Mouse (Mus musculus) testis, adult 2 months (tissue): ENCODE measurements at regions not wholly inside any gene's neighbourhood (a gene's known extent, or its start where the extent isn't known, plus 50 kb on each side); places are given as distances from the start of the nearest gene placed in this dataset.

Experiments used
- CTCF ChIP-seq: fragments of 200-500 bp; IDR thresholded peaks from 2 replicates; pipeline ENCODE4 v1.5.1; 2012; ENCODE audit warnings: low read depth, mild to moderate bottlenecking, inconsistent platforms, low read length, moderate library complexity; ENCODE audit not compliant: control insufficient read depth, insufficient read depth, insufficient replicate concordance
- POLR2A ChIP-seq: fragments of 200-500 bp; IDR thresholded peaks from 2 replicates; pipeline ENCODE4 v1.6.1; 2012; ENCODE audit warnings: low read depth, mild to moderate bottlenecking, inconsistent platforms, low read length, moderate library complexity; ENCODE audit not compliant: control insufficient read depth

DNA sequence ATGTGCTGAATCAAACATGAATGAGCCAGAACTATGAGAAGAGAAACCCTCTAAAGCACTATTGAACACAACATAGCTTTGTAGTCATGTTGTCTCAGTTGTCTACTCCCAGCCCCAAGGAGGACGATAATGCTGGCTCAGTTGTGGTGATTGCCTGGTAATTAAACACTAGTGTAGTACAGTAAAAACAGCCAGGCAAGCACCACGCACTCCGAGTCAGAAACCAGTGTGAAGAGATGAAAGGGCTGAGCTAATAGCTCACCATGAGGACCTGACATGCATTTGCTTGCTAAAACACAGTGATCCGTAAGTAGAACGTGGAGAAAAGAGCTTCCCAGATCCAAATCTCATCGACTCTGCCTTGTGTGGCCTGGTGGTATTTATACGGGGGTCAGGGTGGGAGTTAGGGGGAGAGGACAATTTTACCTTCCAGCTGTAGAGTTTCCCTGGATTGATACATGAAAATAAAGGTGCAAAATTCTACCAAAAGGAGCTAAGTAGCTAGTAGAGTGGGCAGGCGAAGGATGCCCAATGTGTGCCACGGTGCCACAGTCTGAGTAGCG, 80.0 kb upstream of the Otx2 start:
- TF ChIP-seq CTCF: no peak
- no peak for TF ChIP-seq POLR2A
